Mouse (Mus musculus) CH12.LX (cell line): ENCODE data around the gene Mxra8. TPM values are rescaled to one million over a fixed set of nuclear protein-coding genes. Genes with fewer than 3 reads are reported as not detected.

ENCODE experiments used
- DNase-seq: peaks from one replicate; pipeline ENCODE4 v3.0.0-alpha.2; 2013; ENCODE audit errors: extremely low read depth
- H3K27ac ChIP-seq: 2 replicates; pipeline ENCODE4 v1.5.1; 2012; ENCODE audit warnings: low read depth, mild to moderate bottlenecking, control low read depth, moderate library complexity; ENCODE audit not compliant: insufficient read depth
- H3K27me3 ChIP-seq: replicated peaks from 2 replicates; pipeline ENCODE3; 2012; ENCODE audit warnings: inconsistent platforms
- H3K36me3 ChIP-seq, 2 experiments: replicated peaks in 1 of 2; 2 replicates each; pipeline versions ENCODE3 to v1.6.1; 2012; ENCODE audit warnings: inconsistent platforms in 1 of 2, low read length in 1 of 2, mild to moderate bottlenecking in 1 of 2, mixed read lengths in 1 of 2, moderate library complexity in 1 of 2; ENCODE audit not compliant: control insufficient read depth in 1 of 2, insufficient read depth in 1 of 2
- H3K4me1 ChIP-seq, 2 experiments: 2 replicates each; pipeline ENCODE4 v1.6.1; 2012; ENCODE audit warnings: inconsistent platforms in 1 of 2, moderate library complexity in 1 of 2; ENCODE audit not compliant: insufficient read depth in 2 of 2, control insufficient read depth in 1 of 2
- H3K4me2 ChIP-seq: 2 replicates; pipeline ENCODE4 v1.6.1; 2012; ENCODE audit warnings: low read depth, mild to moderate bottlenecking, control low read depth; ENCODE audit not compliant: poor library complexity, insufficient read depth, severe bottlenecking
- H3K4me3 ChIP-seq, 3 experiments: fragments of 150-350 bp in 1 of 3; sonication (generic) in 1 of 3; replicated peaks in 1 of 3; 2 replicates each; pipeline versions ENCODE3 to v1.5.1; 2011 to 2012; ENCODE audit warnings: low read depth in 2 of 3, low read length in 2 of 3, mild to moderate bottlenecking in 2 of 3, moderate library complexity in 2 of 3, control low read depth in 1 of 3, improper control_type of control experiment in 1 of 3, inconsistent platforms in 1 of 3, mixed read lengths in 1 of 3; ENCODE audit not compliant: poor library complexity in 1 of 3
- H3K79me2 ChIP-seq: replicated peaks from 2 replicates; pipeline ENCODE4 v1.6.1; 2012; ENCODE audit warnings: mild to moderate bottlenecking, moderate library complexity; ENCODE audit not compliant: control insufficient read depth, poor library complexity, insufficient read depth, severe bottlenecking; ENCODE audit errors: extremely low read depth
- H3K9ac ChIP-seq: 2 replicates; pipeline ENCODE4 v1.6.1; 2012; ENCODE audit warnings: low read depth, mild to moderate bottlenecking, control low read depth, moderate library complexity; ENCODE audit not compliant: insufficient read depth
- H3K9me3 ChIP-seq: replicated peaks from 2 replicates; pipeline ENCODE3; 2012; ENCODE audit warnings: low read length, inconsistent platforms, mixed read lengths
- BHLHE40 ChIP-seq: IDR thresholded peaks from 2 replicates; pipeline ENCODE4 v1.6.1; 2011; ENCODE audit warnings: mild to moderate bottlenecking, low read depth, low read length, improper control_type of control experiment
- CHD2 ChIP-seq: IDR thresholded peaks from 2 replicates; pipeline ENCODE4 v1.6.1; 2011; ENCODE audit warnings: low read length, improper control_type of control experiment
- CTCF ChIP-seq, 2 experiments: IDR thresholded peaks in 1 of 2; conservative IDR thresholded peaks in 1 of 2; 2 replicates each; pipeline ENCODE4 v1.5.1; 2011 to 2012; ENCODE audit warnings: low read depth in 2 of 2, low read length in 2 of 2, improper control_type of control experiment in 1 of 2, inconsistent platforms in 1 of 2, mild to moderate bottlenecking in 1 of 2, moderate library complexity in 1 of 2
- ELF1 ChIP-seq: IDR thresholded peaks from 2 replicates; pipeline ENCODE4 v1.6.1; 2014; ENCODE audit warnings: low read depth, mild to moderate bottlenecking, inconsistent platforms, low read length, improper control_type of control experiment
- ETS1 ChIP-seq: conservative IDR thresholded peaks from 2 replicates; pipeline ENCODE4 v1.6.1; 2012; ENCODE audit warnings: low read depth, mild to moderate bottlenecking, inconsistent platforms, low read length, improper control_type of control experiment, moderate library complexity
- HCFC1 ChIP-seq: IDR thresholded peaks from 2 replicates; pipeline ENCODE4 v1.6.1; 2012; ENCODE audit warnings: low read depth, mild to moderate bottlenecking, inconsistent platforms, low read length, improper control_type of control experiment
- IRF4 ChIP-seq: IDR thresholded peaks from 2 replicates; pipeline ENCODE4 v1.6.1; 2014; ENCODE audit warnings: low read depth, mild to moderate bottlenecking, inconsistent platforms, low read length, improper control_type of control experiment
- JUND ChIP-seq: conservative IDR thresholded peaks from 2 replicates; pipeline ENCODE4 v1.6.1; 2011; ENCODE audit warnings: low read depth, low read length, improper control_type of control experiment
- KAT2A ChIP-seq: IDR thresholded peaks from 2 replicates; pipeline ENCODE4 v1.6.1; 2012; ENCODE audit warnings: low read length, improper control_type of control experiment, inconsistent platforms; ENCODE audit not compliant: insufficient replicate concordance
- MAZ ChIP-seq: IDR thresholded peaks from 2 replicates; pipeline ENCODE4 v1.6.1; 2012; ENCODE audit warnings: low read depth, mild to moderate bottlenecking, inconsistent platforms, low read length, improper control_type of control experiment, moderate library complexity
- MXI1 ChIP-seq: IDR thresholded peaks from 2 replicates; pipeline ENCODE4 v1.6.1; 2011; ENCODE audit warnings: mild to moderate bottlenecking, low read depth, low read length, improper control_type of control experiment
- MYC ChIP-seq: IDR thresholded peaks from 2 replicates; pipeline ENCODE4 v1.6.1; 2011; ENCODE audit warnings: low read depth, mild to moderate bottlenecking, improper control_type of control experiment, low read length
- PAX5 ChIP-seq: IDR thresholded peaks from 2 replicates; pipeline ENCODE4 v1.6.1; 2012; ENCODE audit warnings: low read length, inconsistent platforms, mixed read lengths
- POLR2AphosphoS2 ChIP-seq: IDR thresholded peaks from 2 replicates; pipeline ENCODE4 v1.6.1; 2011; ENCODE audit warnings: low read depth, low read length, improper control_type of control experiment
- SMC3 ChIP-seq: IDR thresholded peaks from 2 replicates; pipeline ENCODE4 v1.6.1; 2011; ENCODE audit warnings: low read depth, low read length, improper control_type of control experiment
- TCF12 ChIP-seq: IDR thresholded peaks from 2 replicates; pipeline ENCODE4 v1.6.1; 2014; ENCODE audit warnings: low read depth, mild to moderate bottlenecking, inconsistent platforms, low read length, improper control_type of control experiment
- USF2 ChIP-seq: conservative IDR thresholded peaks from 2 replicates; pipeline ENCODE4 v1.6.1; 2011; ENCODE audit warnings: low read depth, low read length, improper control_type of control experiment
- ZC3H11A ChIP-seq: IDR thresholded peaks from 2 replicates; pipeline ENCODE4 v1.6.1; 2012; ENCODE audit warnings: low read depth, mild to moderate bottlenecking, inconsistent platforms, low read length, improper control_type of control experiment
- ZKSCAN1 ChIP-seq: IDR thresholded peaks from 2 replicates; pipeline ENCODE4 v1.6.1; 2012; ENCODE audit warnings: low read depth, inconsistent platforms, low read length, improper control_type of control experiment, borderline replicate concordance
- dilution Hi-C: fragments of 300-500 bp; cut with MboI; formaldehyde crosslinking; loops from 2 replicates; pipeline ENCODE4 v1.14.3; 2020; ENCODE audit warnings: low sequenced_read_pairs; ENCODE audit not compliant: extremely low pct_unique_long_range_greater_than_20kb, extremely low pct_ligation_motif_present
- in situ Hi-C: fragments of 300-500 bp; cut with MboI; formaldehyde crosslinking; loops from 3 replicates; pipeline ENCODE4 v1.14.3; 2019; ENCODE audit warnings: low sequenced_read_pairs, low pct_ligation_motif_present, low pct_unique_long_range_greater_than_20kb, mixed read lengths
- polyA plus RNA-seq: library from polyadenylated mRNA; unstranded; fragments of >175 nt; gene quantifications from 2 replicates; pipeline ENCODE4 v1.2.1, GENCODE M21; 2012; ENCODE audit warnings: low read depth; ENCODE audit not compliant: insufficient read length
- total RNA-seq, 2 experiments: library from RNA; depleted of rRNA; stranded (reverse); fragments of 300-350 nt in 1 of 2; fragments of >200 nt in 1 of 2; gene quantifications; 2 replicates each; pipeline ENCODE4 v1.2.3; 2012 to 2014

Gene Mxra8
- total and polyA plus RNA-seq, 3 experiments = 8.8 to 24.0 (median 12.4) TPM

DNA sequence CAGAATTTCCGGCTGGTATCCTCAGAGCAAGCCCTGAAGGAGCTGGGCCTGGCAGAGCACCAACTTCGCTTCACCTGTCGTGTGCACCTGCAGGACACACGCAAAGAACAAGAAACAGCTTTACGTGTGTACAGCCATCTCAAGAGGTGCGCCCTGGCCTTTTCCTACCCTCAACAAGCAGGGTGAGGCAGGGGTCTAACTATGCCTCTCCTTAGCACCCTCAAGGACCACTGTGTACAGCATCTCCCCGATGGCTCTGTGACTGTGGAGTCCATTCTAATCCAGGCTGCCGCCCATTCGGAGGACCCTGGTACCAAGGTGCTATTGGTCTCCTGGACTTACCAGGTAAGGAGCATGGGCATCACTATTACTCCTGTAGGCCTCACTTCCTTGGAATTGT lies 48.7 kb downstream of the Mxra8 start:
- H3K27me3 ChIP-seq = no peaks in the 10 kb centered on the region
- no peak for DNase-seq
- peaks cover 6% of the 10 kb centered on the region; the same call in 1 of the 2 replicates for H3K79me2 ChIP-seq
- in situ Hi-C loops (no loop called here), dilution Hi-C loops (no loop called here)
- H3K4me1 ChIP-seq = peaks cover 7 to 22% of the 10 kb centered on the region in 2 experiments
- no peak overlapping the region for H3K27ac ChIP-seq
- H3K4me3 ChIP-seq = no peak overlapping the region
- H3K36me3 ChIP-seq = peaks cover 46 to 71% of the 10 kb centered on the region in 2 experiments
- no peaks in the 10 kb centered on the region for H3K9me3 ChIP-seq
- H3K9ac ChIP-seq = no peak overlapping the region
- TF ChIP-seq CTCF (conservative IDR thresholded peaks at IDR 0.05 in 1 of 2, IDR thresholded peaks at IDR 0.05 in 1 of 2; ENCODE audit: low read depth in 2 of 2, low read length in 2 of 2) (no peak), MYC (no peak), ETS1 (no peak), TCF12 (no peak), SMC3 (no peak)
- no peak overlapping the region for H3K4me2 ChIP-seq

DNA sequence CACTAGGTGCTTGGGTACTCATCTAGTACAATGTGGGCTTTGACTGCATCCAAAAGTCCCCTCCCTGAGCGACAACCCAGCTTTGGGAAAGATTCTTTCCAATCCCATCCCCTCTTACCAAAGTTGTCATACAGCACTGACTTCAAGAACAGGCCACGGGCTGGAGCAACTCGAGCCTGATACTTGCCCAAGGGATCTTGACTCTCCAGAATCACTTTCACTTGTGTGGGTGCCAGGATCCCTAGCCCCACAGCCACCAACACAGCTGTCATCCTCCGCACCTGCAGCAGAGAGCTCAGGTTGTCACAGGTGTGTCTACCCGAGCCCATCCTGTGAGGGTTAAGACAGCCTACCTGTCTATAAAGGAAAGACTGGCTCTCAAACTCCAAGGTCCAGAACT lies 49.8 kb downstream of the Mxra8 start:
- H3K9ac ChIP-seq = no peak overlapping the region
- H3K36me3 ChIP-seq = peaks cover 46 to 59% of the 10 kb centered on the region in 2 experiments
- TF ChIP-seq ETS1 (no peak), POLR2AphosphoS2 (no peak), USF2 (no peak), BHLHE40 (no peak), MYC (no peak)
- H3K4me1 ChIP-seq = peaks cover 16 to 33% of the 10 kb centered on the region in 2 experiments
- H3K4me2 ChIP-seq = no peak overlapping the region
- no peaks in the 10 kb centered on the region for H3K9me3 ChIP-seq
- in situ Hi-C loops = no loop called here
- no peak for DNase-seq
- dilution Hi-C loops = no loop called here
- H3K4me3 ChIP-seq = no peak overlapping the region
- peaks cover 11% of the 10 kb centered on the region; the same call in 1 of the 2 replicates for H3K79me2 ChIP-seq
- H3K27me3 ChIP-seq = no peaks in the 10 kb centered on the region
- H3K27ac ChIP-seq = no peak overlapping the region

DNA sequence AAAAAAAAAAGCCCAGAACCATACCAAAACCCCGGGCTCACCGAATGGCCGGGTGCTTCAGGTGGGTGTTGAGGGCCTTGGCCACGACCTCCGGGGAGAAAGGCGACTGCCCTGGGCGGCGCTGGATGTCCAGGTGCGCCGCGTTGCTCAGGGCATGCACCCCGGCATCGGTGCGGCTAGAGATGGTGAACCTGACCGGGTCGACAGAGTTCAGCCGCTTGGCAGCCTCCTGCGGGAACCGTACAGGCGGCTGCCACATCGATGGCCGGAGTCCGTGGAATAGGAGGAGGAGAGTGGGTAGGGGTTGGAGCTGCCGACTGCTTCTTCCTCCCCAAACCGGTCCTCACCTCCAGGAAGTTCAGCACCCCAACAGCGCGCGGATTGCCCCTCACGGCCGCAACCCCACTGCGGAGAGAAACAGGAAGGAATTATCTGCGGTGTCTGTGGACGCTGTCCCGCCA lies 51.6 kb downstream of the Mxra8 start:
- Histone ChIP-seq H3K9me3 (no peaks in the 10 kb centered on the region), H3K36me3 (peaks cover 32 to 50% of the 10 kb centered on the region in 2 experiments), H3K4me1 (peaks cover 27 to 51% of the 10 kb centered on the region in 2 experiments), H3K4me2 (peak overlapping the region; percentile 73), H3K27ac (no peak overlapping the region), H3K79me2 (peaks cover 13% of the 10 kb centered on the region; the same call in 1 of the 2 replicates), H3K4me3 (peak overlapping the region; percentile 71 to 86 (median 78)), H3K9ac (peak overlapping the region; percentile 67), H3K27me3 (no peaks in the 10 kb centered on the region)
- in situ Hi-C loops (loop anchor here (5.0 kb wide), 1 partner anchor 51 kb away; the partner anchor contains the start of gene Ube2j2), dilution Hi-C loops (no loop called here)
- DNase-seq = no peak
- TF ChIP-seq JUND (no peak), MYC (no peak), MXI1 (no peak), ELF1 (no peak), MAZ (no peak), SMC3 (no peak), POLR2AphosphoS2 (no peak), HCFC1 (no peak), KAT2A (no peak), IRF4 (no peak), CHD2 (no peak), PAX5 (no peak), ZC3H11A (no peak), ZKSCAN1 (no peak)
